Mouse (Mus musculus) hindbrain, embryonic 13.5 days (tissue): ENCODE data around the gene Abcd4. TPM values are rescaled to one million over a fixed set of nuclear protein-coding genes. Genes with fewer than 3 reads are reported as not detected.
A peak's percentile ranks its signal among the peaks of the same experiment; 100 is the strongest.

Experiments
- ATAC-seq: fragments of 200-750 bp; cut with Nextera tagmentation; 2 replicates; pipeline ENCODE4 v1.8.0; 2017; ENCODE audit warnings: moderate TSS enrichment; ENCODE audit not compliant: low FRiP score
- H3K27ac ChIP-seq: fragments of 300-500 bp; sonication (generic); 2 replicates; pipeline ENCODE4 v1.5.1; 2015; ENCODE audit warnings: inconsistent platforms, mild to moderate bottlenecking, moderate library complexity
- H3K27me3 ChIP-seq: fragments of 300-500 bp; sonication (generic); 2 replicates; pipeline ENCODE4 v1.6.1; 2015; ENCODE audit warnings: mild to moderate bottlenecking, inconsistent platforms
- H3K36me3 ChIP-seq: fragments of 300-500 bp; sonication (generic); 2 replicates; pipeline ENCODE4 v1.6.1; 2015; ENCODE audit warnings: mild to moderate bottlenecking, inconsistent platforms
- H3K4me1 ChIP-seq: fragments of 300-500 bp; sonication (generic); replicated peaks from 2 replicates; pipeline ENCODE4 v1.6.1; 2015; ENCODE audit warnings: inconsistent platforms
- H3K4me2 ChIP-seq: fragments of 300-500 bp; sonication (generic); 2 replicates; pipeline ENCODE4 v1.6.1; 2015; ENCODE audit warnings: inconsistent platforms, mild to moderate bottlenecking, moderate library complexity
- H3K4me3 ChIP-seq: fragments of 300-500 bp; sonication (generic); 2 replicates; pipeline ENCODE4 v1.5.1; 2015; ENCODE audit warnings: mild to moderate bottlenecking, inconsistent platforms
- H3K9ac ChIP-seq: fragments of 300-500 bp; sonication (generic); 2 replicates; pipeline ENCODE4 v1.6.1; 2015; ENCODE audit warnings: mild to moderate bottlenecking, inconsistent platforms
- H3K9me3 ChIP-seq: fragments of 300-500 bp; sonication (generic); 2 replicates; pipeline ENCODE4 v1.6.1; 2016; ENCODE audit warnings: inconsistent platforms
- WGBS: fragments of 180-500 bp; shearing (Covaris S2); methylation state at CpG from one replicate; pipeline ENCODE4 v1.1.7; 2015; 5-methylcytosine and 5-hydroxymethylcytosine counted together
- polyA plus RNA-seq: library from polyadenylated mRNA; unstranded; fragments of >200 nt; fragmentation: Nextera tagmentation; extraction: Ambion mirVana; gene quantifications from 2 replicates; pipeline ENCODE4 v1.2.1, GENCODE M21; 2015

Gene Abcd4
- polyA plus RNA-seq, 1 experiment from 2014 or later, result 12.4 TPM

GRCm38 (mm10) chr12:84611718-84612117 lies 5.5 kb downstream of the Abcd4 start:
- Histone ChIP-seq H3K27ac (no peak overlapping the region), H3K9ac (no peak overlapping the region), H3K4me3 (no peak overlapping the region), H3K4me2 (no peak overlapping the region), H3K9me3 (no peaks in the 10 kb centered on the region), H3K27me3 (no peaks in the 10 kb centered on the region), H3K36me3 (peaks cover 23% of the 10 kb centered on the region), H3K4me1 (peaks cover 2% of the 10 kb centered on the region; the same call in 1 of the 2 replicates)
- no peak for ATAC-seq
- 92% methylated on average over 10 of the region's 10 CpGs for WGBS

DNA sequence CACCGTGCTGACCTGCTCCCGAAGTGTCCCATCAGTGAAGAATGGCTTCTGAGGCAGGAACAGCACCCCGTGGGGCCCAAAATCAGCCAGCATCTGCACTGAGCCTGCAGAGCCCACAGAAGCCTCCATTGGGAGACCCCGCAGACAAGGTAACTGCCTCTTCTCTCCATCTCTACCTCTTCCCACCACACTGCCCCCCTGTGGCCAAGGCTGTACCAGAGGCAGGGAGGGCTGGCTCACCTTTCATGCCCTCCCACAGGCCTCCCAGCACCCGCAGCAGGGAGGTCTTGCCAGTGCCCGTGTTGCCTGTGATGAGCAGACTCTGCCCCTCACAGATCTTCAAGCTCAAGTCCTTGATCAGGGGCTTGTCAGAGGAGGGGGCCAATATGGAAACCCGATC lies 11.4 kb downstream of the Abcd4 start:
- Histone ChIP-seq H3K4me1 (no peaks in the 10 kb centered on the region), H3K9me3 (no peaks in the 10 kb centered on the region), H3K9ac (no peak overlapping the region), H3K27ac (no peak overlapping the region), H3K4me3 (no peak overlapping the region), H3K4me2 (no peak overlapping the region), H3K27me3 (no peaks in the 10 kb centered on the region), H3K36me3 (peaks cover 43% of the 10 kb centered on the region)
- 78% methylated on average over 7 of the region's 7 CpGs for WGBS
- no peak for ATAC-seq

DNA sequence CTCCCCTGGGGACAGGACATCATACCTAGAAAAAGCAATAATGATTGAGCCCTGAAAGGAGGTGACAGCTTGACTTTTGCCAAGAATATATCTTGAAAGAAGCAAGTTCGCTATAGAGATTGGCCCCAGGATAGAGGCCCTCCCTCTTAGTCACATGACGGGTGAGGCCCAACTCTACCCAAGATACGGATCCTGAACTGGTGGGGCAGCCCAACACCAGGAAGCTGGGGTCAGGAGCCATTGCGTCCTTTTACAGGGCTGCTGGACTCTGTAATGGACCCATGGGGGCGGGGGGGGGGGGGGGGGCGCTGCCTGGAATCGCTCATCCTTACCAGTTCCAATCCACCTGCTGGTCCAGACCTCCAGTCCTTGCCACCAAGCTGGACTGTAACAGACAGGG lies 13.2 kb downstream of the Abcd4 start:
- no peak for ATAC-seq
- WGBS, result 87% methylated on average over 6 of the region's 7 CpGs
- no peaks in the 10 kb centered on the region for H3K4me1 ChIP-seq

DNA sequence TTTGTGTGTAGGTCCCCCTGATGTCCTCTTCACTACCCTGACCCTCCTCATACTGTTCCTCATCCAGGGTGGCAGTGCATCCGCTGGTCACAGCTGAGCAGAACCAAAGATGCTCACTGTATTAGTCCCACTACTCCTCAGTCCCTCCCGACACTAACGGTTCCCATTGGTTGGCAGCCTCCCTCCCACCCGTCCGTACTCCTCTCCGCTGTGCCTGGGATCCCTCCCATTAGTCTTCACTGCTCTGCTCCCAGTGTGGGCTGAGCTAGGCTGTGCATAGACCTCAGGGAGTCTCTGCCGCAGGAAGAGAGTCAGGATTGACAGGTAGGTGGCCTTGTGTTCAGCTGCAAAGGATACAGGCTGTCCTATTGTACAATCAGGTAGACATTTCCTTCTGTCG lies 18.9 kb downstream of the Abcd4 start:
- ATAC-seq, result no peak
- peaks cover 11% of the 10 kb centered on the region for H3K36me3 ChIP-seq
- no peak overlapping the region for H3K27ac ChIP-seq
- H3K27me3 ChIP-seq, result peaks cover 29% of the 10 kb centered on the region
- H3K4me1 ChIP-seq, result peaks cover 18% of the 10 kb centered on the region
- H3K9me3 ChIP-seq, result no peaks in the 10 kb centered on the region
- WGBS, result 20% methylated on average over 8 of the region's 8 CpGs
- H3K4me2 ChIP-seq, result no peak overlapping the region
- H3K4me3 ChIP-seq, result no peak overlapping the region
- no peak overlapping the region for H3K9ac ChIP-seq

More for the DNA sequence above, 13.2 kb downstream of the Abcd4 start:
- Histone ChIP-seq H3K4me2 (no peak overlapping the region), H3K27ac (no peak overlapping the region), H3K9ac (no peak overlapping the region), H3K36me3 (peaks cover 41% of the 10 kb centered on the region), H3K9me3 (no peaks in the 10 kb centered on the region), H3K4me3 (no peak overlapping the region), H3K27me3 (0 out of 2 replicates have a peak, but pooled peaks cover 6% of the 10 kb centered on the region)

- peaks cover 17% of the 10 kb centered on the region for H3K4me1 ChIP-seq
- peak overlapping the region; percentile 78 for H3K27ac ChIP-seq
- H3K27me3 ChIP-seq, result peaks cover 31% of the 10 kb centered on the region
- H3K4me3 ChIP-seq, result peak overlapping the region; percentile 46
- under 1% methylated on average over 53 of the region's 54 CpGs for WGBS
- ATAC-seq, result peak; percentile 68
- peak overlapping the region; percentile 75 for H3K4me2 ChIP-seq
- H3K9me3 ChIP-seq, result no peaks in the 10 kb centered on the region
- no peaks in the 10 kb centered on the region for H3K36me3 ChIP-seq
- H3K9ac ChIP-seq, result peak overlapping the region; percentile 73
Observed at GRCm38 (mm10) chr12:84589825-84590761, 27.1 kb downstream of the Abcd4 start.

DNA sequence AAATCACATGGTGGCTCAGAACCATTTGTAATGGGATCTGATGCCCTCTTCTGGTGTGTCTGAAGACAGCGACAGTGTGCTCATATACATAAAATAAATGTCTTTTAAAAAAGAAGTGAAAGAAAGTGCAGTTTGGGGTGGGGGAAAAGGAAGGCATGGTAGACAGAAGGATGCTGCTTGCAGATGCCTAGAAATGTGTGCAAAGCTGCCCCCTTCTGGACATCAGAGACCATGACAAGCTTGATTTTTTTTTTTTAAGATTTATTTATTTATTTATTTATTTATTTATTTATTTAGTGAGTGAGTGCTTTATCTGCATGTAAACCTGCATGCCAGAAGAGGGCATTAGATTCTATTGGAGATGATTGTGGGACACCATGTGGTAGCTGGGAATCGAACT lies 35.9 kb downstream of the Abcd4 start:
- ATAC-seq, result no peak
- WGBS, result 95% methylated on average over 2 of the region's 2 CpGs
- no peak overlapping the region for H3K4me2 ChIP-seq
- H3K9ac ChIP-seq, result no peak overlapping the region
- peaks cover 43% of the 10 kb centered on the region for H3K27me3 ChIP-seq
- peaks cover 6% of the 10 kb centered on the region for H3K4me1 ChIP-seq
- H3K27ac ChIP-seq, result no peak overlapping the region
- no peaks in the 10 kb centered on the region for H3K9me3 ChIP-seq
- no peaks in the 10 kb centered on the region for H3K36me3 ChIP-seq
- no peak overlapping the region for H3K4me3 ChIP-seq

- Histone ChIP-seq H3K27me3 (peaks cover 57% of the 10 kb centered on the region), H3K9me3 (no peaks in the 10 kb centered on the region), H3K27ac (no peak overlapping the region), H3K4me2 (no peak overlapping the region), H3K4me1 (peaks cover 6% of the 10 kb centered on the region), H3K36me3 (no peaks in the 10 kb centered on the region), H3K9ac (no peak overlapping the region), H3K4me3 (no peak overlapping the region)
- ATAC-seq, result no peak
- WGBS, result 39% methylated on average over 5 of the region's 5 CpGs
Observed at GRCm38 (mm10) chr12:84578440-84578770, 38.8 kb downstream of the Abcd4 start.

GRCm38 (mm10) chr12:84577768-84578439 lies 39.3 kb downstream of the Abcd4 start:
- no peak overlapping the region for H3K27ac ChIP-seq
- H3K9me3 ChIP-seq, result no peaks in the 10 kb centered on the region
- H3K9ac ChIP-seq, result no peak overlapping the region
- H3K36me3 ChIP-seq, result no peaks in the 10 kb centered on the region
- peaks cover 62% of the 10 kb centered on the region for H3K27me3 ChIP-seq
- H3K4me1 ChIP-seq, result peaks cover 6% of the 10 kb centered on the region
- ATAC-seq, result no peak
- H3K4me2 ChIP-seq, result no peak overlapping the region
- H3K4me3 ChIP-seq, result no peak overlapping the region
- WGBS, result 77% methylated on average over 11 of the region's 11 CpGs

DNA sequence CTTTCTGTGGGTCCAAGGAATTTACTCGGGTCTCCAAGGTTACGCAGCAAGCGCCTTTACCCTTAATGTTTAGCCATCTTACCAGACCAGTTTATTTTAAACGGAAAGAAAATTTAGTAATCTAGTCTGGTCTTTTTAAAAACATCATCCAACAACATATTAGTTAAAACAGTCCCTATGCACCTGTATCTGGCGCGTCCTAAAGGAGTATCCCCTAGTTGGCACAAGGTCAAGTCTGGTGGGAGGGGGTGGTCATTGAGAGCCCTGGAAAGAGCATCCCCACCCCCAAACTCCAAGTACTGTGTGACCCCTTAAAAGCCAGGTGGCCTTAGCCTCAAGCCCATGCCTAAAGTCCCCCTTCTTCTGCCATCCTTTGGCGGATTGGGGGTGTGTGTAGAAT lies 44.1 kb downstream of the Abcd4 start:
- Histone ChIP-seq H3K9ac (no peak overlapping the region), H3K4me1 (peaks cover 17% of the 10 kb centered on the region), H3K4me2 (peak overlapping the region; percentile 10; the same call in 1 of the 2 replicates), H3K27ac (no peak overlapping the region), H3K4me3 (0 out of 2 replicates have a peak overlapping the region, but pooled peaks have one; percentile 21), H3K9me3 (no peaks in the 10 kb centered on the region), H3K27me3 (peaks cover 99% of the 10 kb centered on the region), H3K36me3 (no peaks in the 10 kb centered on the region)
- no peak for ATAC-seq
- 16% methylated on average over 7 of the region's 7 CpGs for WGBS

DNA sequence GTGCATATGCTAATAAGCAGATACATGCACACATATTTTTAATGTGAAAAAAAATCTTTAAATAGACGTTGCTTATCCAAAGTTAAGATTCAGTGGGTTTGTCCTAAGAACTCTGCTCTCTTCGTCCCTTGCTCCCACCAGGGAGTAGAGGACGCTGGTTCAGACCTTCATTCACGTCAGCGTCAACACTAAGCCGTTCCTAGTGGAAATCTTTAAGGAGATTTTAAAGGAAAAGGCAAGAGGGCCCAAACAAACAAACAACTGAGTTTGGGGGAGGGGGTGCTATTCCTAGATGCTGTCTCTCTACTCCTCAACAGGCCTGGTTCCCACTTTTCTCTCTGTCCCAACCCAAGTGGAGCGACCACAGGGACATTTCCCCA lies 44.9 kb downstream of the Abcd4 start:
- no peak overlapping the region for H3K9ac ChIP-seq
- ATAC-seq, result no peak
- 2% methylated on average over 7 of the region's 7 CpGs for WGBS
- peaks cover 99% of the 10 kb centered on the region for H3K27me3 ChIP-seq
- no peak overlapping the region for H3K4me2 ChIP-seq
- H3K27ac ChIP-seq, result no peak overlapping the region
- peaks cover 15% of the 10 kb centered on the region for H3K4me1 ChIP-seq
- no peaks in the 10 kb centered on the region for H3K9me3 ChIP-seq
- H3K36me3 ChIP-seq, result no peaks in the 10 kb centered on the region
- H3K4me3 ChIP-seq, result peak overlapping the region; percentile 21

- Histone ChIP-seq H3K36me3 (no peaks in the 10 kb centered on the region), H3K27me3 (peaks cover 99% of the 10 kb centered on the region), H3K9ac (peak overlapping the region; percentile 29; the same call in 1 of the 2 replicates), H3K27ac (no peak overlapping the region), H3K9me3 (no peaks in the 10 kb centered on the region), H3K4me1 (peaks cover 15% of the 10 kb centered on the region), H3K4me3 (peak overlapping the region; percentile 21), H3K4me2 (peak overlapping the region; percentile 6; the same call in 1 of the 2 replicates)
- WGBS, result 2% methylated on average over 43 of the region's 43 CpGs
- no peak for ATAC-seq
Observed at GRCm38 (mm10) chr12:84571466-84572340, 45.5 kb downstream of the Abcd4 start.
